Mouse (Mus musculus) thymus, postnatal 0 days (tissue): Measurements from ENCODE around the gene Npc2. TPM values are rescaled to one million over a fixed set of nuclear protein-coding genes. Genes with fewer than 3 reads are reported as not detected.

Source experiments
- DNase-seq: peaks from one replicate; pipeline ENCODE4 v3.0.0-alpha.2; 2015; ENCODE audit warnings: low spot score
- polyA plus RNA-seq: library from polyadenylated mRNA; unstranded; fragments of >200 nt; fragmentation: Nextera tagmentation; extraction: Ambion mirVana; gene quantifications from 2 replicates; pipeline ENCODE4 v1.2.1, GENCODE M21; 2015

Gene Npc2
- polyA plus RNA-seq, 1 experiment from 2014 or later, result 93.1 TPM

DNA sequence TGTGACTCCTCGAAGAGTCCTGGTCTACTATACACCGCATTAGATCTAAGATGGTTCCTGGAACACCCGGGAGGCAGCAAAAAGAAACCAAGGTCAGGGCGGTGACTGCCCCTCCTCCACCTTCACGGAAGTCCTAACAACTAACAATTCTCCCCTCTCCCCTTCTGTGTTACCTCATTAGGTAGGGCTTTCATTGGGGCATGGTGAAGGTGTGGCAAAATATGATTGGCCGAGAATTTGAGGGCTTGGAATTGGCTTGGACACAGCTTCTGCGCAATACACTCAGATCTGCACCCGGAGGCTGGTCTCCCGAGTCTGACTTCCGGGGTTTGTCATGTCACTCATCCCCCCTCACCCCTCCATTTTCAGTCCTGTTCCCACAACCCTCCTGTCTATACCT lies 44.5 kb downstream of the Npc2 start:
- no peak for DNase-seq

DNA sequence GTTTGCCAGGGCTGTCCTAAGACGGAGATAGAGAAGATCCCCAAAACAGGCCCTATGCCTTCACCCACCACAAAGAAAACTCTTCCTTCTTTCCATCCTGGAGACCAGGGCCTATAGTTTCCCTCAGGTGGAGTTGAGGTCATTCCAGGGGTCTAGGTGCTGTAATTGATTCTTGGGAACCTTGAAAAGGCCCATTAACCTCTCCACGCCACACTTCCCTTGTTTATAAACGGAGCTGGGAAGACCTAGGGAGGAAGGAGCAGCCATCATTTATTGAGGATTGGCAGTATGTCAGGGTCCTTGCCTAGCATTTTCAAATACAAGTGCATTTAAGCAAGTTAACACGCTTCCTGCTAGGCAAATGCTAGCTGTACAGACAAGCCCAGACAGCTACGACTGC lies 45.5 kb downstream of the Npc2 start:
- no peak for DNase-seq

- DNase-seq, result no peak
These were observed 46.0 kb downstream of the Npc2 start for GRCm38 (mm10) chr12:84726986-84727385.

DNA sequence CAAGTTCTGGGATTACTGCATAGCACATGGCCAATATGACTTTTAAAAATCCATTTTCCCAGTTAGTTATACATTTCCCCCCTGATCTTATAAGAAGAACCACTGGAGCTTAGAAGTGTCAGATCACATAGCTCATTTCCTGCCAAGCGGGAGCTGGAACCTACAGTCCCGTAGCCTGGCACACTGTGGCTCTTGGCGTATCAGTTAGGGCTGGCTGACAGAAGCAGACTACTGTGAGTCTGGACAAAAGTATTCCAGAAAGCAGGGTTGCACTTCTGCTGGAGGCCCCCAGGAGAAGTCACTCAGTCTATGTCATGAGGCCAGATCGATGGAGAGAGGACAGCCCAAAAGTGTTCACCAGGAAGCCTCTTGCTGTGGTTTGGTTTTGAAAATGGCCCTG lies 46.6 kb downstream of the Npc2 start:
- DNase-seq, result no peak

- DNase-seq, result no peak
These were observed 54.3 kb downstream of the Npc2 start for GRCm38 (mm10) chr12:84718462-84719244.

GRCm38 (mm10) chr12:84714578-84714977 lies 58.4 kb downstream of the Npc2 start:
- DNase-seq, result no peak

DNA sequence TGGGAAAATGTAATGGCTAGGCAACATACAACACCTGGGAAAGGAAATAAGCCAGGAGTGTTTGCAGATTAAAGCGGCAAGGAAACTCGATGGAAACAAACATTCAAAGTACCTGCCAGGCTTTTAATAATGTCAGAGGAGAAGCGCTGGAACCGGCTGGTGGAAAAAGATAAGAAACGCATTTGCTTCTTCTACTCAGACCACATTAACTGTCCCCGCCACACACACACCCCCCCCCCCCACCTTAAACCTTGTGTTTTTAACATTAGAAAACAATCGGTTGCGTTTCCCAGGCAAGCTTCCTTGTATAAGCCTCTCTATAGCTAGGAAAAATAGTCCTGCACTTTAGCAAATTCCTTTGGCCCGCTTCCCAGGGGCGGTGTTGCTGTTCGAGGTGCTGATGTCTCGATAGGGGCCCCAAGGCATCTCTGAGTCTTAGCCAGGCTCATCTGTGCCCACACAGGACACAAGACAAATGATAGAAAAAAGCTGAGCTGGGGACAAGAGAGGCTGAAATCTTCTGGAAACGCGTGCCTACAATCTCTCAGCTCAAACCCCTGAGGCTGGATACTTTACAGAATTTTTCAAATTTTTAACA lies 63.0 kb downstream of the Npc2 start:
- no peak for DNase-seq

GRCm38 (mm10) chr12:84707804-84708203 lies 65.1 kb downstream of the Npc2 start:
- no peak for DNase-seq

GRCm38 (mm10) chr12:84706886-84707285 lies 66.1 kb downstream of the Npc2 start:
- DNase-seq, result no peak

Other genes with a start within 250 kb of the Npc2 start
- 0.27 and 0.35 TPM in 2 replicates for gene Vsx2, start 203.4 kb downstream of the Npc2 start, polyA plus RNA-seq
- 7.4 and 10.0 TPM in 2 replicates for gene Abcd4, start 155.7 kb downstream of the Npc2 start, polyA plus RNA-seq
- 0.15 and 0.17 TPM in 2 replicates for gene Vrtn, start 132.1 kb downstream of the Npc2 start, polyA plus RNA-seq
- 0.09 TPM in 2 replicates for gene Syndig1l, start 74.3 kb downstream of the Npc2 start, polyA plus RNA-seq
- 156 TPM in 2 replicates for gene Isca2, start 99 bp upstream of the Npc2 start, polyA plus RNA-seq
- gene Ltbp2, start 103.4 kb upstream of the Npc2 start, polyA plus RNA-seq, result 0.72 and 1.0 TPM in 2 replicates
- gene Fcf1, start 197.7 kb upstream of the Npc2 start, polyA plus RNA-seq, result 209 and 211 TPM in 2 replicates
- gene Arel1, start 197.7 kb upstream of the Npc2 start, polyA plus RNA-seq, result 11.9 and 13.0 TPM in 2 replicates
- gene Ylpm1, start 223.2 kb upstream of the Npc2 start, polyA plus RNA-seq, result 20.1 and 23.5 TPM in 2 replicates